ENCODE assay signal across 32 mouse cellular contexts in genomic region chr2:28299346-28299745, GRCm38 (mm10).
DNase-seq lines count a peak whose midpoint lies in the region; ATAC-seq lines count a peak whose summit lies in the region.
"Had no signal": no experiment of that assay in that cellular context is flagged by ENCODE, and none has a peak within 500 bp of the region (broad histone marks: within the 10 kb centered on the region; RNA-seq: fewer than 3 reads in every experiment).

No protein-coding gene starts in this region.

- no peak overlapping the region for H3K4me2 ChIP-seq in hindbrain, embryonic 12.5 days (replicated peaks)
- 0 out of 2 replicates have a peak overlapping the region, but pooled peaks have one; percentile 1 for H3K4me2 ChIP-seq in embryonic facial prominence, embryonic 13.5 days
- no peak overlapping the region for H3K4me2 ChIP-seq in limb, embryonic 13.5 days (replicated peaks)
- H3K4me2 ChIP-seq in kidney, embryonic 16.5 days (replicated peaks; ENCODE audit: low read depth, low read length): no peak overlapping the region
- H3K4me2 ChIP-seq: heart, embryonic 11.5 days; hindbrain, embryonic 15.5 days; neural tube, embryonic 15.5 days had no signal

- no peak for ATAC-seq in hindbrain, embryonic 12.5 days (ENCODE audit: low FRiP score)
- ATAC-seq in embryonic facial prominence, embryonic 13.5 days (ENCODE audit: insufficient number of reproducible peaks, insufficient read depth, low FRiP score, low TSS enrichment, low read depth): no peak
- no peak for ATAC-seq in limb, embryonic 13.5 days (ENCODE audit: low FRiP score, low read depth)
- ATAC-seq in kidney, embryonic 16.5 days (ENCODE audit: low FRiP score, low TSS enrichment): no peak
- ATAC-seq: activated CD4-positive, CD25-positive, alpha-beta regulatory T cell, adult 4 months; forebrain, embryonic 16.5 days; inflammation-experienced regulatory T-cells, adult 6 months had no signal

- H3K36me3 ChIP-seq in hindbrain, embryonic 10.5 days: no peaks in the 10 kb centered on the region
- no peaks in the 10 kb centered on the region for H3K36me3 ChIP-seq in hindbrain, embryonic 12.5 days
- H3K36me3 ChIP-seq in embryonic facial prominence, embryonic 13.5 days: no peaks in the 10 kb centered on the region
- no peaks in the 10 kb centered on the region for H3K36me3 ChIP-seq in limb, embryonic 13.5 days
- H3K36me3 ChIP-seq in kidney, embryonic 16.5 days (ENCODE audit: insufficient read depth, low read length): no peaks in the 10 kb centered on the region
- H3K36me3 ChIP-seq: hindbrain, embryonic 15.5 days; neural tube, embryonic 15.5 days had no signal

- peaks cover 11% of the 10 kb centered on the region; the same call in 1 of the 2 replicates for H3K27me3 ChIP-seq in hindbrain, embryonic 10.5 days (ENCODE audit: insufficient read depth, poor library complexity, severe bottlenecking)
- peaks cover 2% of the 10 kb centered on the region; the same call in 1 of the 2 replicates for H3K27me3 ChIP-seq in hindbrain, embryonic 12.5 days
- H3K27me3 ChIP-seq in embryonic facial prominence, embryonic 13.5 days: no peaks in the 10 kb centered on the region
- H3K27me3 ChIP-seq in limb, embryonic 13.5 days: no peaks in the 10 kb centered on the region
- peaks cover 4% of the 10 kb centered on the region; the same call in 1 of the 2 replicates for H3K27me3 ChIP-seq in kidney, embryonic 16.5 days (ENCODE audit: insufficient read depth, low read length)
- H3K27me3 ChIP-seq: hindbrain, embryonic 15.5 days; neural tube, embryonic 15.5 days had no signal

- WGBS in hindbrain, embryonic 10.5 days: 92% methylated on average over 2 of the region's 2 CpGs
- 78% methylated on average over 2 of the region's 2 CpGs for WGBS in hindbrain, embryonic 12.5 days
- WGBS in embryonic facial prominence, embryonic 13.5 days: 91% methylated on average over 2 of the region's 2 CpGs
- 79% methylated on average over 2 of the region's 2 CpGs for WGBS in limb, embryonic 13.5 days
- WGBS in kidney, embryonic 16.5 days: 76% methylated on average over 2 of the region's 2 CpGs

- H3K9me3 ChIP-seq in hindbrain, embryonic 10.5 days: no peaks in the 10 kb centered on the region
- no peaks in the 10 kb centered on the region for H3K9me3 ChIP-seq in hindbrain, embryonic 12.5 days (replicated peaks)
- no peaks in the 10 kb centered on the region for H3K9me3 ChIP-seq in embryonic facial prominence, embryonic 13.5 days
- no peaks in the 10 kb centered on the region for H3K9me3 ChIP-seq in limb, embryonic 13.5 days
- H3K9me3 ChIP-seq in kidney, embryonic 16.5 days (ENCODE audit: low read length): no peaks in the 10 kb centered on the region
- H3K9me3 ChIP-seq: hindbrain, embryonic 15.5 days; neural tube, embryonic 15.5 days had no signal

- H3K4me1 ChIP-seq in hindbrain, embryonic 10.5 days (replicated peaks): peaks cover 47% of the 10 kb centered on the region
- peaks cover 24% of the 10 kb centered on the region for H3K4me1 ChIP-seq in hindbrain, embryonic 12.5 days
- H3K4me1 ChIP-seq in embryonic facial prominence, embryonic 13.5 days: peaks cover 38% of the 10 kb centered on the region
- H3K4me1 ChIP-seq in limb, embryonic 13.5 days: peaks cover 43% of the 10 kb centered on the region
- H3K4me1 ChIP-seq in kidney, embryonic 16.5 days (ENCODE audit: insufficient read depth, low read length): peaks cover 10% of the 10 kb centered on the region

- no peak overlapping the region for H3K4me3 ChIP-seq in hindbrain, embryonic 10.5 days
- H3K4me3 ChIP-seq in hindbrain, embryonic 12.5 days: no peak overlapping the region
- no peak overlapping the region for H3K4me3 ChIP-seq in embryonic facial prominence, embryonic 13.5 days
- no peak overlapping the region for H3K4me3 ChIP-seq in limb, embryonic 13.5 days
- no peak overlapping the region for H3K4me3 ChIP-seq in kidney, embryonic 16.5 days (ENCODE audit: low read length)
- H3K4me3 ChIP-seq: erythroblast, embryonic 14.5 days; hindbrain, embryonic 15.5 days; neural tube, embryonic 15.5 days had no signal

- peak overlapping the region; percentile 40; the same call in 1 of the 2 replicates for H3K27ac ChIP-seq in hindbrain, embryonic 10.5 days
- H3K27ac ChIP-seq in hindbrain, embryonic 12.5 days: no peak overlapping the region
- H3K27ac ChIP-seq in embryonic facial prominence, embryonic 13.5 days: peak overlapping the region; percentile 81
- H3K27ac ChIP-seq in limb, embryonic 13.5 days: peak overlapping the region; percentile 69; the same call in 1 of the 2 replicates
- H3K27ac ChIP-seq in kidney, embryonic 16.5 days (ENCODE audit: low read length): no peak overlapping the region
- H3K27ac ChIP-seq: hindbrain, embryonic 15.5 days; liver, embryonic 14.5 days; neural tube, embryonic 15.5 days had no signal

- H3K9ac ChIP-seq in hindbrain, embryonic 12.5 days: no peak overlapping the region
- H3K9ac ChIP-seq in embryonic facial prominence, embryonic 13.5 days: peak overlapping the region; percentile 11; the same call in 1 of the 2 replicates
- no peak overlapping the region for H3K9ac ChIP-seq in limb, embryonic 13.5 days
- H3K9ac ChIP-seq in kidney, embryonic 16.5 days (replicated peaks; ENCODE audit: low read length): no peak overlapping the region
- H3K9ac ChIP-seq: hindbrain, embryonic 15.5 days; liver, embryonic 14.5 days; neural tube, embryonic 15.5 days had no signal

- DNase-seq in hindbrain, embryonic 10.5 days (ENCODE audit: low spot score): no peak
- DNase-seq in adrenal gland, postnatal 36 days: peak; percentile 24 to 45
- DNase-seq in cerebellum, adult 11-12 months: no peak
- DNase-seq in gastrocnemius, adult 8-10 months (ENCODE audit: low spot score in 2 of 2): no peak
- DNase-seq: B cell, adult 2 months; cerebellum, adult 18-20 months; cerebellum, postnatal 14 days; gastrocnemius, postnatal 25 days; heart, adult 11 months; heart, postnatal 4 days; kidney, adult 11 months; kidney, postnatal 25 days; layer of hippocampus, postnatal 36 days; liver; lung, adult 2 months; lung, postnatal 10 days; midbrain, embryonic 14.5 days; retina, postnatal 1 day; right cerebral cortex, postnatal 25 days; thymus, postnatal 14 days had no signal

Comparison
In these comparisons a context has a peak if more than half of its experiments do, and no peak if none do; other contexts are left out.
1. H3K27ac ChIP-seq: peak in hindbrain, embryonic 10.5 days (single experiment), embryonic facial prominence, embryonic 13.5 days (single experiment) and limb, embryonic 13.5 days (single experiment); none in hindbrain, embryonic 12.5 days (single experiment) and kidney, embryonic 16.5 days (single experiment).
2. DNase-seq: peak in adrenal gland, postnatal 36 days (2 of 2); none in hindbrain, embryonic 10.5 days (single experiment), cerebellum, adult 11-12 months (single experiment) and gastrocnemius, adult 8-10 months (0 of 2).